Mouse (Mus musculus) kidney, adult 2 months (tissue): Measurements from ENCODE around the gene Zfp524.

Experiments used
- CTCF ChIP-seq: fragments of 200-500 bp; conservative IDR thresholded peaks from 2 replicates; pipeline ENCODE4 v1.5.1; 2011; ENCODE audit warnings: low read depth, mild to moderate bottlenecking, control low read depth, low read length, moderate library complexity, mixed read lengths; ENCODE audit not compliant: insufficient read depth, insufficient read length
- POLR2A ChIP-seq: fragments of 200-500 bp; IDR thresholded peaks from one replicate; pipeline ENCODE4 v1.6.1; 2011; ENCODE audit warnings: low read depth, low read length, control low read depth

DNA sequence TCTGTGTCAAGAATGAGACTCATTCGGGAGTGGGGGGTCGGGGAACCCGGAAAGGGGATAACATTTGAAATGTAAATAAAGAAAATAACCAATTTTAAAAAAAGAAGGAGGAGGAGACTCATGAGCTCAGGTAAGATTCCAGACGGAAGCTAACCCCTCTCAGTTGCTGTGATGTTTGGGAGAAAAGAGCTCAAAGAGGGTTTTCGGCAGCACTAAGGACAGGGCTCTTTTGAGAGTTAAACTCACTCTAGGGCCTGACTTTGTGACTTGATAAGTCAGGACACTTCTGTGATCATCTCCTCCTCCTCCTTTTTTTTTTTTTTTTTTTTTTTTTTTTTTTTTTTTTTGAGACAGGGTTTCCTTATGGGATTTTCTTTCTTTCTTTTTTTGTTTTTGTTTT lies 24.7 kb downstream of the Zfp524 start:
- TF ChIP-seq CTCF (no peak), POLR2A (no peak)
